Mouse (Mus musculus) midbrain, embryonic 12.5 days (tissue): Measurements from ENCODE around the gene Ccdc6. TPM values are rescaled to one million over a fixed set of nuclear protein-coding genes. Genes with fewer than 3 reads are reported as not detected.

Source experiments
- polyA plus RNA-seq: library from polyadenylated mRNA; unstranded; fragments of >200 nt; fragmentation: Nextera tagmentation; extraction: Ambion mirVana; gene quantifications from 2 replicates; pipeline ENCODE4 v1.2.1, GENCODE M21; 2016

Ccdc6 gene
- polyA plus RNA-seq, 1 experiment from 2014 or later: 16.2 TPM

Other genes starting within 250 kb of the Ccdc6 start
- gene Mrln, start 107.5 kb downstream of the Ccdc6 start, polyA plus RNA-seq: 0.75 and 0.81 TPM in 2 replicates
- gene Slc16a9, start 148.0 kb downstream of the Ccdc6 start, polyA plus RNA-seq: 1.1 and 1.2 TPM in 2 replicates